Mouse (Mus musculus) layer of hippocampus, postnatal 36 days (tissue): ENCODE data around the gene Scube3. TPM values are rescaled to one million over a fixed set of nuclear protein-coding genes. Genes with fewer than 3 reads are reported as not detected.

Source experiments
- DNase-seq, 2 experiments: peaks; one replicate each; pipeline ENCODE4 v3.0.0; 2022
- total RNA-seq, 2 experiments: library from RNA; stranded (reverse); gene quantifications; 2 replicates each; pipeline ENCODE4 v1.2.3; 2021

Scube3 gene
- total RNA-seq, 2 experiments from 2014 or later, result 0.96 to 1.0 TPM

DNA sequence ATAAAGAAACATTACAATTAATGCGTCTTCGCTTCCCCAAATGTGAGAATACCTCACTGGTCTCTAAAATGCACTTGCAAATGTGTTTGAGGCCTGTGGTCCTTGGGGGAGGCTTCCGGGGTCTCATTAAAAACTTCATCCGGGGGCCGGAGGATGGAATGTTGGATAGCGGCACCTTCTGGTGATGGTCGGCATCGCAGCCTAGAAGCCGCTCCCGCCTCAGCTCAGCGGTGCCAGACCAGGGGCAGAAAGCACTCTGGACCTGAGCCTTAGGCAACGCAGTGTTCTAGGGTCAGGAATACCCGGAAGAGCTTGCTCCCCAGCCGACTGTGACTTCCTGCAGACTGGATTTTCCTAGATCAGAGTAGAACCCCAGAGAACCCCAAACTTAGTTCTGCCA is 8.7 kb upstream of the Scube3 start:
- peak; percentile 37 to 53 for DNase-seq

DNA sequence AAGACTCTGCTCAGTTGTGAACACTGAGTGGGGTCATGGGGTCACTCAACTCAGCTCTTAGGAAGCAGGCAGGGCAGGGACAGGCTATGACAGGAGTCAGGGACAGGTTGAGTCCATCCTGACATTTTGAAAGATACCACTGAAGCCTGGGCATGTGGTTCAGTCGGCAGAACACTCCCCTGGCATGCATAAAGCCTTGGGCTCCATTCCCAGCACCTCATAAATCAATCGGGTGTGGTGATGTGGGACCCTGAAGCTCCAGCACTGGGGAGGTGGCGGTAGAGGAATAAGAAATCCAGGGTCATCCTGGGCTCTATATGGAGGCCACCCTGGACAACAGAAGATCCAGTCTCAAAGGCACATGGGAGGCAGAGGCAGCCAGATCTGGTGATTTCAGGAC is 6.4 kb upstream of the Scube3 start:
- DNase-seq, result no peak

DNA sequence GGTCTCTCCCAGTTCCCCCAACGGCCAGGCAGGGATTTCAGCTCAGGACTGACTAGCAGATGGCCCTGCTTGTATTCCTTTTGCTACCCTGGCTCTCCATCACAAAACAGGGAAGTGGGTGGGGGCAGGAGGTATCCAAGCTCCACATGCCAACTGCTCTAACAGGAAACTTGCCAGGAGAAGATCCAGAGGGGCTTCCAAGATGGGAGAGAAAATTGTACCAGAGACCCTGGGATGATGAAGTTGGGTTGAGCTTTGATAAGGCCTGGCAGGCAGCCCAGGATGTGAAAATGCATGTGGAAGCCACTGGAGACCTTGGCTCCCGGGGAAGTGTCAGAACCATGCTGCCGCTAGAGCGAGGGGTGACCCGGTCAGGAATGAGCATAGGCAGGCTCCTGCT is 5.7 kb upstream of the Scube3 start:
- DNase-seq, result no peak

DNA sequence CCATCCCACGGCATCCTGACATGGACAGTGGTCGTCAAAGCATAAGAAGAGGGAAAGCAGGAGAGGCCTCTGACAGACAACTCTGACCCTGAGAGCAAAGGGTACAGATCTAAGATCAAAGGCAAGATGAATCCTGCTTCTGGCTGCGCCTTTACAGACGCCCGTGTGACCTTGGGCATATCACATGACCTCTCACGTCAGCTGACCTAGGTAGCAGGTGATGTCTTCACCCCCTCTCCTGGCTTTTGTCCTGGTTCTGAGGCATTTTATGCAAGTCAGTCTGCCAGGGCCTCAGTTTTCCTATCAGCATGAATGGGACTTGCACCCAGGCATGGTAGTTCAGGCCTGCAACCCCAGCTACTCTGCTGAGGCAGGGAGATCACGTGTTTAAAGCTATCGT is 3.9 kb upstream of the Scube3 start:
- no peak for DNase-seq

DNA sequence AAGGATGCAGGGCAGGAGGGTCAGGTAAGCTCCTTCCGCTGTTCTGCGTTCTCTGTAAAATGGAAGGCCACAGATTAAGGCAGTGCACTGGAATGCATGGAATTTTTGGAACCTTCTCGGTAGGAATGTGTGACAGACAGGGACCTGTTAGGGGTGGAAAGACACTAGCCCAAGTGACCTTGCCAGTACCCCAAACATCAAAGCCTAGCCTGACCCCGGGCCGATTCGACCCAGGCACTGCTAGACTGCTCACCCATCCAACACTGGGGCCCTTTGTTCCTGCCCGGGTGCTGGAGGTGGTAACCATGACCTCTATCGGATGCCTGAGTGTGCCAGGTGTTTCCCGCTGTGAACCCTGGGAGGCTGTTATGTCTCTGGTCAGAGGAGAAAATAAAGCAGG is 3.3 kb upstream of the Scube3 start:
- DNase-seq, result no peak

DNA sequence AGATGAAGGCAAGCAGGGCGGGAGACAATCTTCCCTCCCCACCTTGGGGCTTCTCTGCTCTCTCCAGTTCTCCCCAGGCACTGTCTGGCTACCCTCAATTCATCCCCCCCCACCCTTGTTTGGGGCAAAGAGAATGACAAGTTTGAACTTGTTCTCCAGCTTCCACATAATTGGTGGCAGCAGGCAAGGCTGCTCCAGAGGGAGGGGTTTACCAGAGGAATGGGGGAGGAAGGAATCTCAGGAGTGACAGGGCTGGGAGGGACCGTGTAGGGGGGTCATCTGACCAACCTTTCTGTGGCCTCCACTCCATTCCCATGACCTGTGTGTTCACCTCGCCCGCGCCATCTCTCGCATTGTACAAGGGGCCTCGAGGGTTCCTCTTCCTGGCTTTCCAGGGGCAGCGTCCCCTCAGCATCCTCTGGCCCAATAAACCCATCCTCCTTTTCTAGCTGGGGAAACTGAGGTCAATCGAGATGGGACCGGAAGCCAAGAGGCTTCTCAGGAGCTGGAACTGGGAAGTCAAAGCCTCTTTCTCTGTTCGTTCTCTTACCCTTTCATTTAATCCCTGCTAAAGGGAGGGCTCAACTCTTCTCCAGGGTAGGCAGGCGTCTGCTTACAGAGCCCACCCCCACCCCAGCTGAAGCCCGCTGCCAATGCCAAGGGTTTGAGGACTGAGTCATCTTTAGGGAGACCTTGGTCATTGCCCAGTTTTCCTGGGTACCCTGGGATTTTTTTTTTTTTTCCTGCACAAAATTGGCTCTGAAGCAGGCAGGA is 1.3 kb upstream of the Scube3 start:
- DNase-seq, result no peak

DNA sequence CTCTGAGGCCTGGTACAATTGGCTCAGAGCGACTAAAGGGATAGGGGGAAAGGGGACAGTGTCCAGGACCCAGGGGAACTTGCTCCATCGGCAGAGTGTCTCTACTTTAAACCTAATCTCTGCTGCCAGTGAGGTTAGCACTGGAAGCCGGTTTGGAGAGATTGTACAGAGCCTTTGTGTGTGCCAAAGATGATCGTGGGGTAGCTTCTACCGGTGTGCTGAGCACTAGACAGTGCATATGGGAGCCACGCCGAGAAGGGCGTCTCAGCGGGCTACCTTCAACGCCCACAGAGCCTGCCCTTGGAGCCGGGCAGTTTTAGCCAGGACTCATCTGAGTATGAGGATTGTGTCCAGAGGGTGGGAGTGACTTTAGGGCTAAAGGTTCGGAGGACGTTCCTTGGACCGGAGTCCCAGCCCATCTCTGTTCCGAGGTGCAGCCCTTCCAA is 713 bp upstream of the Scube3 start:
- no peak for DNase-seq

DNA sequence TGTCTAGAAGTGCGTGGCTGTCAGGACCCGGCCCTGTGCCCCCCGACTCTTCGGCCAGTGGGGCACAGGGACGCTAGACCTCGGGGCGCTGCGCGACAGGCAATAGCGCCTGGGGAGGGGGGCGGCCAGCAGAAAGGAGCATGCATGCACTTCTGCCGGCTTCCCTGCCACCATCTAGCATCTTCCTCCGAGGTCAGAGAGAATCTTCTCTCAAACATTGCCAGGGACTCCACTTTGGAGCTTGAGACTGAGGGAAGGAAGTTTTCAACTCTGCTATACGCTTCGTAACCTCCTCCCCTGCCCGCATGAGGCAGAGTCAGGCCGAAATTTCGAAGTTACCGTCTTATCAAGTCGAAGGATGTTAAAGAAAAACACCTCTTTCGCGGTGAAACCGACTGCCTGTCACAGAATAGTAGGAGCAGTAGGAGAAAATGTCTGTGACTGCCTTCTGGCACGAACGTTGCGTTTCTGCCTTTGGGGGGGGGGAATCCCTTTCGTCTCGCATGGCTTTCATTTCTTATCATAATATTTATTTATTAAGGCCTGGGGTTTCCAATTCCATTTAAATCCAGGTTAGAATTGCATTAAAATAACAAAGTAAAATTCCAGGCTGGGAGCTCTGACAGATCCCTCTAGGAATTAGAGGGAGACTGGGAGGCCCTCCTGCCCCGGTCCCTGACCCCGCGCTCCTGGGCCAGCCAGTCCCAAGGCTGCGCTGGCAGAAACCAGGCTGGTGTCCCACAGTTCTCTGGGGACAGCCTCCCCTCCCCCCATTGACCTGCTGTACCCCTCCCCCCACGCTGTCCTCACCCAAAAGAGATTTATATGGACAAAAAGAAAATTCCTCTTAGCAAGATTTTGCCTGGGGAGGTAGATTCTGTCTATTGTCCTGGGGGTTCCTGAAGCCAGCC is 1.0 kb downstream of the Scube3 start:
- no peak for DNase-seq

DNA sequence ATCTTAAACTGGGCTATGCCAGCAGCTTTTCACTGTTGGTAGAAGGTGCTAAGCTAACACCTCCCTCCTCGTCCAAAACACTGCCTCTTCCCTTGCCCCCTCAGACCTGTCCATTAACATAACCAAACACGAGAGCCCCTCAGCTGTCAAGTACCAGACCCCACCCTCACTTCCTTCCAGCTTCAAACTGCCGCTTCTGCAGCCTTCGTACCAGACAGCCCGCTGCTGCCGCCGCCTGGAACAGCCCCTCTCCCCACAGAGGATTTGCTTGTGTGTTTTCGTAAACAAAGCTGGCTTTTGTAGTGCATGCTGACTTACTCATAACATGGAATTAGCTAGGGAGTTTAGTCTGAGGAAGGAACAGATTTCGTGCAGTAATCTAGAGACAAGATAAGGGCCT is 1.8 kb downstream of the Scube3 start:
- DNase-seq, result no peak

DNA sequence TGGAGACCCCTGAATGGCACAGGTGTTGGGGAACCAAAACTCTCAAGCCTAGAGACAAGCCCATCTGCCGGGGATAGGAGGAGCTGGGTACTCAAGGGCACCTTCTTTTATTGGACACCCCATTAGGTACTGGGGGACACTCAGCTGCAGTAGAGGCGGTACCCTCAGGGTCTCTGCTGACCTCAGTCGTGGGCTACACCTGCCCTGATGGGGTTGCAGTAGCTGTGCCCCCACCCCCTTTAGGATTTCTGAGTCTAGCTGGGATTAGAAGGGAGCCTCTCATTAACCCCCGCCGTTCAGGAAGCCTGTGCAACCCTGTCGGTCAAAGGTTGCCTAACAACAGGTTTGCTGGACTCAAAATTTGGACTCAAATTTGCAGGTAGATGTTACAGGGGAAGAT is 2.3 kb downstream of the Scube3 start:
- DNase-seq, result no peak

DNA sequence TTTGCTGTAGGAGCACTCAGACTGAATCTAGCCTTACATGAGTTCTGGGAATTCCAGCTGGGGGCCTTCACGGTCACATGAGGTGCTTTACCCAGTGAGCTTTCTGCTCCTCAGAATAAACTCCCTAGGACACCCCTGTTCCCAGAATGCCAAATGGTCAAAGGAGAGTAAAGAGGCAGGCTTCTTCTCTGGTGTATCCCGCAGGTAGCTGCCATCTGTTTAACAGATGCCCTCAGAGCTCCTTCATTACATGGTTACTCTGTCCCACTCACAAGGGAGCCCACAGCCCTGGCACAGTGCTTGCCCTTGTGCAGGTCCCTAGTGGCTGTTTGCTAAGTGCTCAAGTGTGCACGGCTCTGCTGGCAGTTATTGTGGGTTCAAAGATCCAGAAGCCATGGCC is 6.3 kb downstream of the Scube3 start:
- DNase-seq, result no peak

DNA sequence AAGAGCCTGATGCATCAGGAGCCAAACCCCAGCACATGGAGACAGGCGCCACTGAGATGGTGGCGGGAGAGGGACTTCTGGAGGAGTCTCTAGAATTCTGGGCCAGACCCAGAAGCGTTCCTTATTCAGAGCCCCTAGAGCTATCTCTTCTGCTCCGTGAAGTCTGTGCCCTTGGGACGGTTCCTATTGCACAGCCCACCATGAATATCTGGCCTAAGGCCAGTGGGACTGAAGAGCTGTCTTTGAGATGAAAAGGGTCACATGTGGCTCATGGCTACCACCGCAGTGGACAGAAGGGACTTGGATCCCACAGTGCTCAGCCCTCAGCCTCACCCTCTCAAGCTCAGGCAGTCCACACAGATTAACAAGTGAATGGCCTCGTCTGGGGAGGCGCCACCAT is 7.8 kb downstream of the Scube3 start:
- DNase-seq, result no peak

DNA sequence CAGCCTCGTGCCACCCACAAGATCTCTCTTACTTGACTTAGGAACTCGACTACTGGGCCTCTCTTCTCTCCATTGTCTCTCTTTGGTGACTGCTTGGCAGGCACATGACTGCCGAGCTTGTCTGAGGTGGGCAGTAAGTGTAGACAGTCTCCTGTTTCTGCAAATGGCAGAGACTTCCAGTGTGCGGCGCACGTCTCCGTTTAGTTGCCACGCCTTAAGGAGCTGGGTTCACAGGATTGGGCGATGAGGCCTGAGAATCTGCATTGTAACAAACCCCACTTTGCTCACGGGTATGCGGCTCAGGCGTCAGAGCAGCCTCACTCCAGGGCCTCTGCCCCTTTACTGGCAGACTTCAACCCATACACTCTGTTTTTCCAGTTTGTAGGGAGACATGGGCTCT is 8.5 kb downstream of the Scube3 start:
- no peak for DNase-seq

DNA sequence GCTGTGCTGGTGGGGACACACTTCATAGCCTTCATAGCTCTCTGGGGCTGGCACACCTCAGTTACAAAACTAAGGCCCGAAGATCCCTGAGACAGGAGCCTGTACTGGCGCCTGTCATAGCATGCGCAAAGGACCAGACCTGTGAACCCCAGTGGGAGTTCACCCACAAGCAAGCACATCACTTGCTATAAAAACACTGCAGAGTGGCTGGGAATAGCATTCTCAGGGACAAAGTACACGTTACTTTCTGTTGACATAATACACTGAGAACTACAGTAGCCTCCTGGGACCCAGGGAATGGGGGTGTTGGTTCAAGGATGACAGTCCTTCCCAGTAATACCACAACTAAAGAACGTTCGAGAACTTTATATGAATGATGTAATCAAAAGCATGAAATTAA is 11.2 kb downstream of the Scube3 start:
- no peak for DNase-seq

DNA sequence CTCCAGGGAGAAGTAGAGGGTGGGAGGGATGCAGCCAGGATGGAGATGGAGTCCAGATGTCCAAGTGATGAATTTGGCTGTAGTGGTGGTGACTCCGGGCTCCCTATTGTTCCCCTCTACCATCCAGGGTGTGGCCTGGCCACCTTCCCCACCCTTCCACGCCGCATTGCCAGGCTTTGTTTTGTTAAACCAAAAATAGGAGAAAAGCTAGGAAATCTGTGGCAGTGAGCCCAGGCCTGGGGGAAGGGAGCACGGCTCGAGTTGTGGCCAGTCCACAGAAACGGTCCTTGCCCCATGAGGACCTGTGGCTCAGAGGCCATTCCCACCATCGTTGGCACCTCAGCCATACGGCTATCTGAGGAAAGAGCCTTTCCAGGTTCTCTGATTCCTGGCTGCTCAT is 13.0 kb downstream of the Scube3 start:
- DNase-seq, result no peak

DNA sequence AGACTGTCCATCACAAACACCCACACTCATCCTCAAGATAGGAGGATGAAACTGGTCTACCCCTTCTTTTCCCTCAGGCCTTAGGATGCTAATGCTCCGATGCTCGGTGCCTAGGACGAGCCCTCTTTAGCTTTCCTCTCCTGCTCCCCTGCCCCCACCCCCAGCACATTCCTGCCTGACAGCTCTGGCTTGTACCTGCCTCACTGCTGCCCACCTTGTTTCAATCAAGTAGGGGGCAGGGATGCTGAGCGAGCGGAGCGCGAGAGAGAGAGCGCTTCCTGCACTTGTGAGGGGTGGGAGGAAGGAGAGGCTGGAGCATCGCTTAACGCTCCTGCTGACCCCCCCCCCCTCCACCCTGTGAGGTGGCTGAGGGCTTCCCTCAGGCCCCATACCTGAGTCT is 18.4 kb downstream of the Scube3 start:
- DNase-seq, result no peak

DNA sequence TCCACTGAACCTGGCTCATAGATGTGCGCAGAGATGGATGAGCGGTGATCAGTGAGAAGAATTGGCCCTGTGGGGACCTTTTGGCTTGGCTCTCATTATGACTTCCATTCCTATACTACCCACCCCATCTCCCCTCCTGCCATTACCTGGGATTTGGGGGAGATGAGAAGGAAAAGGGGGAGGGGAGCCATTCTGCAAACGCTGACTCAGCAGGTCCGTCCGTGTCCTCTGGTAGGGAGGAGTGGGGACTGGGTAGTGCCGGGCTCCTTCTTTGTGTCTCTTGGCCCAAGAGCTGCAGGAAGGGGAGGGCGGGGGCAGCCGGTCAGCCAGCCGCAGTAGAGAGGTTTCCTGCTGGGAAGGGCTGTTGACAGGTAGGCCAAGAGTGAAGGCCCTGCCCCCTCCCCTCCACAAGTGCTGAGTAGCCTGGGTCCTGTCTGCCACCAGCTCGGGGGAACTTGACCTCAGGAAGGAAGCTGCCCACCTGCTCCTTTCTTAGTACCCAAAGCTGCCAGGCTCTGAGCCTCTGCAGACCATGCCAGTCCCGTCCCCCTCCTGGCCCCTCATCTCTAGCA is 19.5 kb downstream of the Scube3 start:
- no peak for DNase-seq

DNA sequence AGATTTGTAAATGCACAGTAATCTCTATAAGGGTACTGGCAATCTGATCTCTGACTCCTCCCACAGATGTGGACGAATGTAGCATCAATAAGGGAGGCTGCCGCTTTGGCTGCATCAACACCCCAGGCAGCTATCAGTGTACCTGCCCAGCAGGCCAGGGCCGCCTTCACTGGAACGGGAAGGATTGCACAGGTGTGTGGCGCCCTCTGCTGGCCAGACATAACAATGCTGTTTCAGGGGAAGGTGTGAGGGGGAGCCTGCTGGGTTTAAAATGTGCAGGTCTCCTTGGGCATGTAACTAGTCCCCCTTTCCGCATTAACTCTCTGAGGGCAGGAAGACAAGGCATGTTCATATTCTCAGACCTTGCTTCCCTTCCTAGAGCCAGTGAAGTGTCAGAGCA is 21.7 kb downstream of the Scube3 start:
- DNase-seq, result peak; percentile 79

DNA sequence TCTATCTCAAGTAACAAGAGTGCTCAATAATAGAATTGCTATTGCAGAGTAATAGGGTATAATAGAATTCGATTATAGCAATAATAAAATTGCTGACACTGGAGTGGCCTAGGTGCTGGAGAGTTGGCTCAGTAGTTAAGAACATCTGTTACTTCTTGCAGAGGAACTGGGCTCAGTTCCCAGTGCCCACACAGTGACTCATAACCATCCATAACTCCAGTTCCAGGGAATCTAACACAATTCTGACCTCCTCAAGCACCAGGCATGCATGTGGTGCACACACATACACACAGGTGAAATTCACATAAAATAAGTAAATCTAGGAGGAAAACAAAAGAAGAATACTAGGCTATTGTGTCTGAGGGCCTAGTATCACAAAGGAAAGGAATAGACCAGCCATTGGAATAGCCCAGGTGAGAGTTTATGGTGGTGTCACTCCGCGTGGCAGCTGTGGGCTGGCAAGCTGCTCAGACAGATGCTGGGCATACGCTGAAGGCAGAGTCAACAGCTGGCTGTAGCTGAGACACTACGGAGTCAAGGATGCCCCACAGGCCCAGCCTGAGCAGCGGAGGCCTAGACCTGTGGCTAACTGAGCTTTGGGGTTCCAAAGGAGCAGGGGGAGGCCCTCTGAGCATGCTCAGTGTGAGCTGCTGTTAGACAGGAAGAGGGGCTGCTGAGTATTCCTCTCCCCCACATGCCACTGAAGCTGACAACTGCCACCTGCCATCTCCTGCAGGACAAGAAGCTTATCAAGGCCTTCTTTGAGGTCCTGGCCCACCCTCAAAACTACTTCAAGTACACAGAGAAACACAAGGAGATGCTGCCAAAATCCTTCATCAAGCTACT is 28.7 kb downstream of the Scube3 start:
- DNase-seq, result no peak

DNA sequence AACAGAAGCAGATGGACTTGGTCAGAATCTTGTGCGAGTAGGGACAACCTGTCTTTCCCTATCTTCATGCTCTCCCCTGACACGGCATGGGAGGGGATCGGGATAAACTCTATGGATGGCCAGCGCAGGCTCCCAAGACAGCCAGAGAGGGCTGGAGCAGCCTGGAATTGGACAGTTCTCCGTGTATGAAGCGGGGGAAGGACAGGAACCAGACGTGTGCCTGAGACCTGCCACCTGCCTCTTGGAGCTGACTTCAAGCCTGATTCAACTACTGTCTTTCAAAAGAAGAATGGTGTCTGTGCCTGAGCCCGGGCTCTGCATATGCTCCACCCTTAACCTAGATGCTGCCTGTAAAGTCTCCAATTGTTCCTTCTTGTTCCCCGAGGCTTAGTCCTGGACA is 30.7 kb downstream of the Scube3 start:
- no peak for DNase-seq

DNA sequence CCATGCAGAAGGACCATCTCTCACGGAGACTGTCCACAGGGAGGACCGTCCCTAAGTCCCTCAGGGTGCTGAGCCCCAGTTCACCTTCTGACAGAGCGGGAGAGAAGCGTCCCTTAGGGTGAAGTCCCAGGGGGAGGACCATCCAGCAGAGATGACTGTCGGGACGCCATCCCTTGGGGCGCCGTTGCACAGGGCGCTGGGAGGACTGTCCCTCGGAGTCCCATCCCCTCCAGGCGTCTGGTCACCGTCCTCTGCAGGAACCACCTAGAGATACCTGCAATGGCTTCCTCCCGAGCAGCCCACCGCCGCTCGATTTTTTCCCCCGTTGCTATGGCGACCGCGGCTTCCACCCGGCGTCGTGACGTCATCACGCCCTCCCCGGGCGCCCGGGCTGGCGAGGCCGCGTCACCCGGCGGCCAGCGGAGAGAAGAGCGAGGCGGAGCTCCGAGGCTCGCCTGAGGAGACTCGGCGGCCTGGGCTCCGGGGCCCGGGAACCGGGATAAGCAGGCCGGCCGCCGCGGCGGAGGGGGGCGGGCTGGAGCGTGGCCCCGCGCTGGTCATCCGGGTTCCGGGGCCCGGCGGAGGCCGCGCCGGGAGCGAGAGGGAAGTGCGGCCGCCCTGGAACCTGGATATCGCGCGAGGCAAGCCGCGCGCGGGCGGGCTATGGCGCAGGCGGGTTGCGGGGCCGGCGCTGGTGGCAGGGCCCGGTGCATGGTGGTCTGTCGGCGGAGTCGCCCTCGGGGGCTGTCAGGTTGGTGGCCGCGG is 35.0 kb downstream of the Scube3 start, which contains the start of gene Zfp523:
Gene Zfp523 (plus strand): TSS at position 355 of the 765 bp plus-strand sequence.
- DNase-seq, result peak; percentile 90 to 91
